Mouse (Mus musculus): ENCODE data around the gene Sparcl1. TPM values are rescaled to one million over a fixed set of nuclear protein-coding genes. Genes with fewer than 3 reads are reported as not detected.

The Sparcl1 gene
- polyA plus RNA-seq, 1 experiment from 2014 or later: 435 TPM

- H3K36me3 ChIP-seq (ENCODE audit: control insufficient read depth, insufficient read depth, low read length): no peaks in the 10 kb centered on the region
- no peaks in the 10 kb centered on the region for H3K27me3 ChIP-seq (ENCODE audit: control insufficient read depth, insufficient read depth, low read depth, low read length)
- no peaks in the 10 kb centered on the region for H3K9me3 ChIP-seq (ENCODE audit: control insufficient read depth, low read length)
- H3K4me3 ChIP-seq (ENCODE audit: low read length): no peak overlapping the region
- no peak overlapping the region for H3K27ac ChIP-seq (ENCODE audit: low read length)
- H3K4me1 ChIP-seq (replicated peaks; ENCODE audit: control insufficient read depth, insufficient read depth, low read length): peaks cover 8% of the 10 kb centered on the region
- H3K9ac ChIP-seq (ENCODE audit: low read length): no peak overlapping the region
- no peak for ATAC-seq (ENCODE audit: low read depth)
- 82% methylated on average over 2 of the region's 2 CpGs for WGBS
- H3K4me2 ChIP-seq (ENCODE audit: low read depth, low read length): no peak overlapping the region
These were observed 70.6 kb downstream of the Sparcl1 start for GRCm38 (mm10) chr5:104042906-104043305.

GRCm38 (mm10) chr5:104039154-104039932 is 74.2 kb downstream of the Sparcl1 start:
- no peak for ATAC-seq (ENCODE audit: low read depth)
- Histone ChIP-seq H3K4me2 (ENCODE audit: low read depth, low read length) (no peak overlapping the region), H3K9me3 (ENCODE audit: control insufficient read depth, low read length) (no peaks in the 10 kb centered on the region), H3K27ac (ENCODE audit: low read length) (no peak overlapping the region), H3K36me3 (ENCODE audit: control insufficient read depth, insufficient read depth, low read length) (no peaks in the 10 kb centered on the region), H3K4me3 (ENCODE audit: low read length) (no peak overlapping the region), H3K9ac (ENCODE audit: low read length) (no peak overlapping the region), H3K27me3 (ENCODE audit: control insufficient read depth, insufficient read depth, low read depth, low read length) (no peaks in the 10 kb centered on the region), H3K4me1 (replicated peaks; ENCODE audit: control insufficient read depth, insufficient read depth, low read length) (no peaks in the 10 kb centered on the region)
- WGBS: 64% methylated on average over 6 of the region's 6 CpGs

GRCm38 (mm10) chr5:104036686-104037085 is 76.8 kb downstream of the Sparcl1 start:
- H3K4me2 ChIP-seq (ENCODE audit: low read depth, low read length): no peak overlapping the region

GRCm38 (mm10) chr5:104035824-104036223 is 77.7 kb downstream of the Sparcl1 start:
- no peaks in the 10 kb centered on the region for H3K36me3 ChIP-seq (ENCODE audit: control insufficient read depth, insufficient read depth, low read length)
- H3K9ac ChIP-seq (ENCODE audit: low read length): no peak overlapping the region
- no peak overlapping the region for H3K27ac ChIP-seq (ENCODE audit: low read length)
- H3K4me3 ChIP-seq (ENCODE audit: low read length): no peak overlapping the region
- no peaks in the 10 kb centered on the region for H3K27me3 ChIP-seq (ENCODE audit: control insufficient read depth, insufficient read depth, low read depth, low read length)
- H3K4me2 ChIP-seq (ENCODE audit: low read depth, low read length): no peak overlapping the region
- 24% methylated on average over 1 of the region's 1 CpGs for WGBS
- no peak for ATAC-seq (ENCODE audit: low read depth)
- H3K9me3 ChIP-seq (ENCODE audit: control insufficient read depth, low read length): no peaks in the 10 kb centered on the region
- H3K4me1 ChIP-seq (replicated peaks; ENCODE audit: control insufficient read depth, insufficient read depth, low read length): no peaks in the 10 kb centered on the region

More at GRCm38 (mm10) chr5:104036686-104037085, 76.8 kb downstream of the Sparcl1 start:
- no peak overlapping the region for H3K9ac ChIP-seq (ENCODE audit: low read length)
- no peak overlapping the region for H3K4me3 ChIP-seq (ENCODE audit: low read length)
- no peak overlapping the region for H3K27ac ChIP-seq (ENCODE audit: low read length)
- no peaks in the 10 kb centered on the region for H3K9me3 ChIP-seq (ENCODE audit: control insufficient read depth, low read length)
- no peaks in the 10 kb centered on the region for H3K27me3 ChIP-seq (ENCODE audit: control insufficient read depth, insufficient read depth, low read depth, low read length)
- no peaks in the 10 kb centered on the region for H3K4me1 ChIP-seq (replicated peaks; ENCODE audit: control insufficient read depth, insufficient read depth, low read length)
- 80% methylated on average over 1 of the region's 1 CpGs for WGBS
- H3K36me3 ChIP-seq (ENCODE audit: control insufficient read depth, insufficient read depth, low read length): no peaks in the 10 kb centered on the region
- ATAC-seq (ENCODE audit: low read depth): no peak

DNA sequence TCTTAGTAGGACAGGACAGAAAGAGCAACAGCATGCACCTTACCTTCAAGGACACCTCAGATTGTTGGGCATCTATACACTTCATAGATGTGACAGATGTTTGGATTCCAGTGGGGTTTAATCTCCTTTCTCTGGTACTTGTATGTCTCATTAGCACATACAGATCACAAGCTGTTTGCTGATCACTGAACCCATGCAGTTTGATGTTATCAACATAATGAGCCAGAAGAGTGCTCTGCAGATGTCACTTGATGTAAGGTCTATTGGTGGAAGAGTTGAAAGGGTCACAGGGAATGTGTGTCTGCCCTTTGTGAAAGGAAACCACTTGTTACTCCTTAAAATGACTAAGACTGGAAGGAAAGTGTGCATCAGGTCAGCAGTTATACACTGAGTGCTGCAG is 78.5 kb downstream of the Sparcl1 start:
- Histone ChIP-seq H3K27me3 (ENCODE audit: control insufficient read depth, insufficient read depth, low read depth, low read length) (no peaks in the 10 kb centered on the region), H3K27ac (ENCODE audit: low read length) (no peak overlapping the region), H3K36me3 (ENCODE audit: control insufficient read depth, insufficient read depth, low read length) (no peaks in the 10 kb centered on the region), H3K4me3 (ENCODE audit: low read length) (no peak overlapping the region), H3K4me2 (ENCODE audit: low read depth, low read length) (no peak overlapping the region), H3K9ac (ENCODE audit: low read length) (no peak overlapping the region), H3K9me3 (ENCODE audit: control insufficient read depth, low read length) (no peaks in the 10 kb centered on the region), H3K4me1 (replicated peaks; ENCODE audit: control insufficient read depth, insufficient read depth, low read length) (no peaks in the 10 kb centered on the region)
- ATAC-seq (ENCODE audit: low read depth): no peak

GRCm38 (mm10) chr5:104032434-104033097 is 81.0 kb downstream of the Sparcl1 start:
- ATAC-seq (ENCODE audit: low read depth): no peak
- no peak overlapping the region for H3K4me2 ChIP-seq (ENCODE audit: low read depth, low read length)
- H3K27ac ChIP-seq (ENCODE audit: low read length): no peak overlapping the region
- H3K4me3 ChIP-seq (ENCODE audit: low read length): no peak overlapping the region
- no peak overlapping the region for H3K9ac ChIP-seq (ENCODE audit: low read length)
- WGBS: 50% methylated on average over 2 of the region's 2 CpGs
- H3K27me3 ChIP-seq (ENCODE audit: control insufficient read depth, insufficient read depth, low read depth, low read length): no peaks in the 10 kb centered on the region
- H3K4me1 ChIP-seq (replicated peaks; ENCODE audit: control insufficient read depth, insufficient read depth, low read length): no peaks in the 10 kb centered on the region
- H3K9me3 ChIP-seq (ENCODE audit: control insufficient read depth, low read length): no peaks in the 10 kb centered on the region
- H3K36me3 ChIP-seq (ENCODE audit: control insufficient read depth, insufficient read depth, low read length): no peaks in the 10 kb centered on the region

Small RNAs within 50 kb of the gene (microRNA-seq; reads per million reads assigned to microRNA genes)
- gene Mir5619: 2.0 reads per million, percentile 3 among the genes with 10 or more reads in this experiment

Other genes with a start within 250 kb of the Sparcl1 start
- 11.1 and 11.3 TPM in 2 replicates for gene Klhl8, start 202.5 kb downstream of the Sparcl1 start, polyA plus RNA-seq (2015; fragmentation: Nextera tagmentation; extraction: Ambion mirVana)
- gene Hsd17b13, start 136.3 kb downstream of the Sparcl1 start, polyA plus RNA-seq (2015; fragmentation: Nextera tagmentation; extraction: Ambion mirVana): 0.19 and 0.91 TPM in 2 replicates
- 5.3 and 6.2 TPM in 2 replicates for gene Hsd17b11, start 91.8 kb downstream of the Sparcl1 start, polyA plus RNA-seq (2015; fragmentation: Nextera tagmentation; extraction: Ambion mirVana)
- 58.6 and 60.8 TPM in 2 replicates for gene Nudt9, start 67.4 kb downstream of the Sparcl1 start, polyA plus RNA-seq (2015; fragmentation: Nextera tagmentation; extraction: Ambion mirVana)
- not detected in 2 replicates for gene Gm17660, start 36.1 kb downstream of the Sparcl1 start, polyA plus RNA-seq (2015; fragmentation: Nextera tagmentation; extraction: Ambion mirVana)
- 0.06 TPM in 1 of 2 replicates, not detected in the other for gene Dspp, start 57.0 kb upstream of the Sparcl1 start, polyA plus RNA-seq (2015; fragmentation: Nextera tagmentation; extraction: Ambion mirVana)
- gene Dmp1, start 88.9 kb upstream of the Sparcl1 start, polyA plus RNA-seq (2015; fragmentation: Nextera tagmentation; extraction: Ambion mirVana): 0.55 and 4.7 TPM in 2 replicates
- gene Ibsp, start 185.4 kb upstream of the Sparcl1 start, polyA plus RNA-seq (2015; fragmentation: Nextera tagmentation; extraction: Ambion mirVana): 11.6 and 57.6 TPM in 2 replicates
- not detected in 2 replicates for gene Mepe, start 211.6 kb upstream of the Sparcl1 start, polyA plus RNA-seq (2015; fragmentation: Nextera tagmentation; extraction: Ambion mirVana)